Mouse (Mus musculus) left cerebral cortex, postnatal 4 days (tissue): ENCODE measurements around the gene Ndufb6. TPM values are rescaled to one million over a fixed set of nuclear protein-coding genes. Genes with fewer than 3 reads are reported as not detected.
"Not testable (repeated sequence)": the region's sequence is repeated elsewhere in the genome, so short reads cannot be mapped to it uniquely, and the experiment has no call there.

ENCODE experiments used
- DNase-seq: peaks from one replicate; pipeline ENCODE4 v3.0.0-alpha.2; 2022
- intact Hi-C: fragments of 180-260 bp; cut with DNase I; formaldehyde crosslinking; loops from one replicate; pipeline ENCODE4 v1.15.1; 2025
- total RNA-seq, 2 experiments: library from RNA; stranded (reverse); gene quantifications; 2 replicates each; pipeline ENCODE4 v1.2.3; 2021

The Ndufb6 gene
- total RNA-seq, result 100 to 1,000 TPM; 159 to 164 TPM

- peak; percentile 98 for DNase-seq
- intact Hi-C loops, result no loop called here
Observed at GRCm38 (mm10) chr4:40279276-40279900, at the start of gene Ndufb6. Gene Ndufb6, minus strand, starts transcription at chr4:40279421.

GRCm38 (mm10) chr4:40327161-40327560, 47.9 kb upstream of the Ndufb6 start:
- DNase-seq, result no peak
- intact Hi-C loops, result no loop called here

- no peak for DNase-seq
- intact Hi-C loops, result no loop called here
Observed at GRCm38 (mm10) chr4:40324620-40325019, 45.4 kb upstream of the Ndufb6 start.

- DNase-seq, result no peak
Observed at GRCm38 (mm10) chr4:40317404-40317803, 38.2 kb upstream of the Ndufb6 start.

GRCm38 (mm10) chr4:40313026-40313425, 33.8 kb upstream of the Ndufb6 start:
- DNase-seq, result no peak
- intact Hi-C loops, result no loop called here

More at GRCm38 (mm10) chr4:40317404-40317803, 38.2 kb upstream of the Ndufb6 start:
- intact Hi-C loops, result no loop called here

- intact Hi-C loops, result no loop called here
- DNase-seq, result no peak
Observed at GRCm38 (mm10) chr4:40312213-40312612, 33.0 kb upstream of the Ndufb6 start.

GRCm38 (mm10) chr4:40310796-40311383, 31.7 kb upstream of the Ndufb6 start:
- DNase-seq, result no peak
- intact Hi-C loops, result no loop called here

GRCm38 (mm10) chr4:40309682-40310081, 30.5 kb upstream of the Ndufb6 start:
- intact Hi-C loops, result loop anchor here (10.0 kb wide), 1 partner anchor 165 kb away; the partner anchor contains the start of gene Tmem215
- DNase-seq, result no peak

GRCm38 (mm10) chr4:40302445-40303125, 23.4 kb upstream of the Ndufb6 start:
- intact Hi-C loops, result loop anchor here (2.0 to 10.0 kb wide), 2 partner anchors 172 to 378 kb away; partner anchors contain the start of gene Tmem215
- DNase-seq, result no peak

- intact Hi-C loops, result loop anchor here (10.0 kb wide), 1 partner anchor 174 kb away; the partner anchor contains the start of gene Tmem215
Observed at GRCm38 (mm10) chr4:40301076-40301789, 22.0 kb upstream of the Ndufb6 start.

GRCm38 (mm10) chr4:40299169-40299568, 19.9 kb upstream of the Ndufb6 start:
- DNase-seq, result no peak
- intact Hi-C loops, result no loop called here

More at GRCm38 (mm10) chr4:40301076-40301789, 22.0 kb upstream of the Ndufb6 start:
- DNase-seq, result peak; percentile 65

GRCm38 (mm10) chr4:40291511-40291910, 12.3 kb upstream of the Ndufb6 start:
- DNase-seq, intact Hi-C loops: not testable (repeated sequence)

- DNase-seq, result no peak
- intact Hi-C loops, result no loop called here
Observed at GRCm38 (mm10) chr4:40289046-40289445, 9.8 kb upstream of the Ndufb6 start.

- intact Hi-C loops, result no loop called here
- DNase-seq, result no peak
Observed at GRCm38 (mm10) chr4:40287415-40287814, 8.2 kb upstream of the Ndufb6 start.

GRCm38 (mm10) chr4:40285582-40285981, 6.4 kb upstream of the Ndufb6 start:
- DNase-seq, result peak; percentile 61
- intact Hi-C loops, result no loop called here

GRCm38 (mm10) chr4:40278880-40279275, 343 bp downstream of the Ndufb6 start:
- no peak for DNase-seq
- intact Hi-C loops, result no loop called here

- intact Hi-C loops, result no loop called here
Observed at GRCm38 (mm10) chr4:40269430-40270032, 9.7 kb downstream of the Ndufb6 start, which contains the start of the genes Smim27 and Topors. Gene Smim27, plus strand, starts transcription at chr4:40269579. Gene Topors, minus strand, starts transcription at chr4:40269850.

GRCm38 (mm10) chr4:40268835-40269234, 10.4 kb downstream of the Ndufb6 start:
- intact Hi-C loops, result no loop called here
- no peak for DNase-seq

More at GRCm38 (mm10) chr4:40269430-40270032, 9.7 kb downstream of the Ndufb6 start, which contains the start of the genes Smim27 and Topors:
- DNase-seq, result peak; percentile 94

- peak; percentile 96 for DNase-seq
- intact Hi-C loops, result no loop called here
Observed at GRCm38 (mm10) chr4:40268204-40268813, 10.9 kb downstream of the Ndufb6 start.

- DNase-seq, result no peak
- intact Hi-C loops, result no loop called here
Observed at GRCm38 (mm10) chr4:40267681-40268080, 11.5 kb downstream of the Ndufb6 start.
